Mouse (Mus musculus): ENCODE results near the gene Ube2h. TPM values are rescaled to one million over a fixed set of nuclear protein-coding genes. Genes with fewer than 3 reads are reported as not detected.

The Ube2h gene
- polyA plus RNA-seq, 1 experiment, result 35.1 TPM

- TF ChIP-seq POLR2A (IDR thresholded peaks at IDR 0.05; ENCODE audit: borderline replicate concordance, control insufficient read depth, low read depth, low read length) (no peak), CTCF (IDR thresholded peaks at IDR 0.05; ENCODE audit: control insufficient read depth, insufficient read depth, low read length) (no peak)
- Histone ChIP-seq H3K4me3 (replicated peaks; ENCODE audit: control insufficient read depth, low read depth, low read length) (no peak overlapping the region), H3K4me1 (ENCODE audit: control insufficient read depth, insufficient read depth, low read length) (peaks cover 2% of the 10 kb centered on the region), H3K27ac (ENCODE audit: control insufficient read depth, insufficient read depth, low read depth, low read length, poor library complexity) (no peak overlapping the region)
- WGBS, result 26% methylated on average over 8 of the region's 8 CpGs
Measured at GRCm38 (mm10) chr6:30172441-30172819, 131.9 kb downstream of the Ube2h start.

GRCm38 (mm10) chr6:30171967-30172366 is 132.4 kb downstream of the Ube2h start:
- no peak overlapping the region for H3K4me3 ChIP-seq (replicated peaks; ENCODE audit: control insufficient read depth, low read depth, low read length)
- no peak overlapping the region for H3K27ac ChIP-seq (ENCODE audit: control insufficient read depth, insufficient read depth, low read depth, low read length, poor library complexity)
- TF ChIP-seq CTCF (IDR thresholded peaks at IDR 0.05; ENCODE audit: control insufficient read depth, insufficient read depth, low read length) (no peak), POLR2A (IDR thresholded peaks at IDR 0.05; ENCODE audit: borderline replicate concordance, control insufficient read depth, low read depth, low read length) (no peak)
- WGBS, result 27% methylated on average over 10 of the region's 10 CpGs
- peaks cover 2% of the 10 kb centered on the region for H3K4me1 ChIP-seq (ENCODE audit: control insufficient read depth, insufficient read depth, low read length)

- no peak overlapping the region for H3K4me3 ChIP-seq (replicated peaks; ENCODE audit: control insufficient read depth, low read depth, low read length)
- no peak overlapping the region for H3K27ac ChIP-seq (ENCODE audit: control insufficient read depth, insufficient read depth, low read depth, low read length, poor library complexity)
- 10% methylated on average over 8 of the region's 8 CpGs for WGBS
- TF ChIP-seq CTCF (IDR thresholded peaks at IDR 0.05; ENCODE audit: control insufficient read depth, insufficient read depth, low read length), result no peak
- no peak for TF ChIP-seq POLR2A (IDR thresholded peaks at IDR 0.05; ENCODE audit: borderline replicate concordance, control insufficient read depth, low read depth, low read length)
- no peaks in the 10 kb centered on the region; the same call in 1 of the 2 replicates for H3K4me1 ChIP-seq (ENCODE audit: control insufficient read depth, insufficient read depth, low read length)
Measured at GRCm38 (mm10) chr6:30171226-30171625, 133.1 kb downstream of the Ube2h start.

GRCm38 (mm10) chr6:30169148-30169547 is 135.2 kb downstream of the Ube2h start:
- Histone ChIP-seq H3K27ac (ENCODE audit: control insufficient read depth, insufficient read depth, low read depth, low read length, poor library complexity) (no peak overlapping the region; the same call in 1 of the 2 replicates), H3K4me1 (ENCODE audit: control insufficient read depth, insufficient read depth, low read length) (no peaks in the 10 kb centered on the region), H3K4me3 (replicated peaks; ENCODE audit: control insufficient read depth, low read depth, low read length) (no peak overlapping the region)
- no peak for TF ChIP-seq POLR2A (IDR thresholded peaks at IDR 0.05; ENCODE audit: borderline replicate concordance, control insufficient read depth, low read depth, low read length)
- TF ChIP-seq CTCF (IDR thresholded peaks at IDR 0.05; ENCODE audit: control insufficient read depth, insufficient read depth, low read length), result no peak
- WGBS, result 77% methylated on average over 12 of the region's 12 CpGs

GRCm38 (mm10) chr6:30168275-30168674 is 136.1 kb downstream of the Ube2h start:
- 90% methylated on average over 3 of the region's 3 CpGs for WGBS
- Histone ChIP-seq H3K4me1 (ENCODE audit: control insufficient read depth, insufficient read depth, low read length) (no peaks in the 10 kb centered on the region), H3K4me3 (replicated peaks; ENCODE audit: control insufficient read depth, low read depth, low read length) (no peak overlapping the region), H3K27ac (ENCODE audit: control insufficient read depth, insufficient read depth, low read depth, low read length, poor library complexity) (no peak overlapping the region)
- TF ChIP-seq POLR2A (IDR thresholded peaks at IDR 0.05; ENCODE audit: borderline replicate concordance, control insufficient read depth, low read depth, low read length) (no peak), CTCF (IDR thresholded peaks at IDR 0.05; ENCODE audit: control insufficient read depth, insufficient read depth, low read length) (no peak)

GRCm38 (mm10) chr6:30167192-30167591 is 137.1 kb downstream of the Ube2h start:
- WGBS, result 79% methylated on average over 11 of the region's 11 CpGs
- Histone ChIP-seq H3K4me3 (replicated peaks; ENCODE audit: control insufficient read depth, low read depth, low read length) (no peak overlapping the region), H3K27ac (ENCODE audit: control insufficient read depth, insufficient read depth, low read depth, low read length, poor library complexity) (no peak overlapping the region), H3K4me1 (ENCODE audit: control insufficient read depth, insufficient read depth, low read length) (no peaks in the 10 kb centered on the region)
- TF ChIP-seq POLR2A (IDR thresholded peaks at IDR 0.05; ENCODE audit: borderline replicate concordance, control insufficient read depth, low read depth, low read length) (no peak), CTCF (IDR thresholded peaks at IDR 0.05; ENCODE audit: control insufficient read depth, insufficient read depth, low read length) (no peak)

- 15% methylated on average over 3 of the region's 3 CpGs for WGBS
- no peaks in the 10 kb centered on the region for H3K4me1 ChIP-seq (ENCODE audit: control insufficient read depth, insufficient read depth, low read length)
- H3K27ac ChIP-seq (ENCODE audit: control insufficient read depth, insufficient read depth, low read depth, low read length, poor library complexity), result no peak overlapping the region
- no peak overlapping the region for H3K4me3 ChIP-seq (replicated peaks; ENCODE audit: control insufficient read depth, low read depth, low read length)
- no peak for TF ChIP-seq CTCF (IDR thresholded peaks at IDR 0.05; ENCODE audit: control insufficient read depth, insufficient read depth, low read length)
- TF ChIP-seq POLR2A (IDR thresholded peaks at IDR 0.05; ENCODE audit: borderline replicate concordance, control insufficient read depth, low read depth, low read length), result no peak
Measured at GRCm38 (mm10) chr6:30166349-30166748, 138.0 kb downstream of the Ube2h start.

- TF ChIP-seq POLR2A (IDR thresholded peaks at IDR 0.05; ENCODE audit: borderline replicate concordance, control insufficient read depth, low read depth, low read length) (no peak), CTCF (IDR thresholded peaks at IDR 0.05; ENCODE audit: control insufficient read depth, insufficient read depth, low read length) (no peak)
- no peak overlapping the region for H3K4me3 ChIP-seq (replicated peaks; ENCODE audit: control insufficient read depth, low read depth, low read length)
- 52% methylated on average over 7 of the region's 7 CpGs for WGBS
- no peak overlapping the region for H3K27ac ChIP-seq (ENCODE audit: control insufficient read depth, insufficient read depth, low read depth, low read length, poor library complexity)
- H3K4me1 ChIP-seq (ENCODE audit: control insufficient read depth, insufficient read depth, low read length), result no peaks in the 10 kb centered on the region
Measured at GRCm38 (mm10) chr6:30162091-30162490, 142.2 kb downstream of the Ube2h start.

- TF ChIP-seq CTCF (IDR thresholded peaks at IDR 0.05; ENCODE audit: control insufficient read depth, insufficient read depth, low read length), result no peak
- WGBS, result 77% methylated on average over 2 of the region's 2 CpGs
- Histone ChIP-seq H3K4me3 (replicated peaks; ENCODE audit: control insufficient read depth, low read depth, low read length) (no peak overlapping the region), H3K4me1 (ENCODE audit: control insufficient read depth, insufficient read depth, low read length) (no peaks in the 10 kb centered on the region), H3K27ac (ENCODE audit: control insufficient read depth, insufficient read depth, low read depth, low read length, poor library complexity) (no peak overlapping the region)
Measured at GRCm38 (mm10) chr6:30161618-30162017, 142.7 kb downstream of the Ube2h start.

Other genes with a start within 250 kb of the Ube2h start
- gene Zc3hc1, start 86.5 kb upstream of the Ube2h start, polyA plus RNA-seq (2011; ENCODE audit: insufficient read depth, insufficient read length, low replicate concordance, missing spikeins), result 9.1 and 17.1 TPM in 2 replicates
- 8.6 and 15.5 TPM in 2 replicates for gene Klhdc10, start 97.3 kb upstream of the Ube2h start, polyA plus RNA-seq (2011; ENCODE audit: insufficient read depth, insufficient read length, low replicate concordance, missing spikeins)
- 12.7 and 15.2 TPM in 2 replicates for gene Tmem209, start 205.2 kb upstream of the Ube2h start, polyA plus RNA-seq (2011; ENCODE audit: insufficient read depth, insufficient read length, low replicate concordance, missing spikeins)
- not detected in 2 replicates for gene Ssmem1, start 205.3 kb upstream of the Ube2h start, polyA plus RNA-seq (2011; ENCODE audit: insufficient read depth, insufficient read length, low replicate concordance, missing spikeins)
- not detected in 2 replicates for gene Cpa2, start 237.0 kb upstream of the Ube2h start, polyA plus RNA-seq (2011; ENCODE audit: insufficient read depth, insufficient read length, low replicate concordance, missing spikeins)